Mouse (Mus musculus) adrenal gland, adult 8-10 months (tissue): ENCODE measurements around the gene Sec61b. TPM values are rescaled to one million over a fixed set of nuclear protein-coding genes. Genes with fewer than 3 reads are reported as not detected.
A peak's percentile ranks its signal among the peaks of the same experiment; 100 is the strongest.

Experiments
- DNase-seq: peaks from one replicate; pipeline ENCODE4 v3.0.0; 2022
- total RNA-seq, 4 experiments: library from RNA; stranded (reverse); gene quantifications; 2 replicates each; pipeline ENCODE4 v1.2.4; 2022

Gene Sec61b
- 100 to 1,000 TPM; 241 to 307 (median 254) TPM for total RNA-seq

DNA sequence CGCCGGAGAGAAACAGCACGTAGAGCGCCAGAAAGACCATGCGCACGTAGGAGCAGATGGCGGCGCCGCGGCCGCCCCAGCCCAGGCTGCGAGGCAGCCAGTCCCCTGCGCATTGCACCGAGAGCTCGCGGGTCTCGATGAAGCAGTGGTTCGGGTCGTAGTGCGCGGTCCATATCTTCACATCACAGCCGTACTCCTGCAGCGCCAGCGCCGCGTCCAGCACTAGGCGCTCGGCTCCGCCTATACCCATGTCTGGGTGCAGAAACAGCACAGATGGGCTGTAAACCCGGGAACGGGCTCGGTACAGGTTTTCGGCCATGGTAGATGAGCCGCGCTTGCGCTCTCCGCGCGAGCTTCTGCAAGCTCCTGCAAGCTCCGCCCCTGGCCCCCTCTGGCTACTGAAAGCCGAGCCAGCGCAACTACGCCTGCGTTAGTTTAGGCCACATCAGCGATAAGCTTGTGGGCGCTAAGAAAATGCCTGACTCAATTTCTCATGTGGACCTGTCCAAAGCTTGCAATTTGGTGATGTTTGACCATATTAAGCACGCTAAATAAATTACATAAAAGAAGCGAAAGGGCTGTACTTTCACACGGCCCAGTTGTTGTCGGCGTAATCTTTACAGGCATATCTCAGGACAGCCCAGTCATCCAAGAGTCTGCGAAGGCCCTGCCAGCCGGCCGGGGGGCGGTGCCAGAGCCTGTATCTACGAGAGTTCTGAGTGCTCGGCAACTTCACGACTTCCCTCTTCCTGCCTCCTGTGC, at the start of gene Sec61b, which contains the start of gene Alg2:
Gene Sec61b (plus strand): TSS at position 691 of the 762 bp plus-strand sequence.
Gene Alg2 (minus strand): TSS at position 366 of the 762 bp plus-strand sequence.
- DNase-seq = peak; percentile 95

GRCm38 (mm10) chr4:47425247-47425830, 49.1 kb upstream of the Sec61b start:
- DNase-seq = no peak

GRCm38 (mm10) chr4:47427606-47428005, 46.9 kb upstream of the Sec61b start:
- DNase-seq = no peak

- DNase-seq = no peak
Observed at GRCm38 (mm10) chr4:47430557-47430956, 43.9 kb upstream of the Sec61b start.

- no peak for DNase-seq
Observed at GRCm38 (mm10) chr4:47431081-47431480, 43.4 kb upstream of the Sec61b start.

- DNase-seq = no peak
Observed at GRCm38 (mm10) chr4:47432766-47433165, 41.7 kb upstream of the Sec61b start.

DNA sequence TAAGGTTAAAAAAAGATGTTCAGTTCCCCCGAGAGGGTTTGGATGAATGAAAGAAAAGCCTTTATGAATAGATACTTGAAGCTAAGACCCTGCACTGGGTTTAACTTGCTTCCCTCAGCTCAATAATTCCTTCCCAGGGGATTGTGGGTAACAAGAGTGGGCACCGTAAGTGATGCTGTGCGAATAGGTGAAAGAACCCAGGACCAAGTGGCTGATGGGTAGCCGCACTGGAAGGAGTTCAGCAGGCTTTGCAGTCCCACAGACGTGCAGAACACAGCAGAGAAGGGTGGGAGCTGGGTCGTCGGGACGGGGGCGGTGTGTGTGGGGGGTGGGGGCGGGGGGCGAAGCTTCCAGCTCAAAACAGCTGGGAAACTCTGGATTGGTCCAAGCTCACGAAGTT, 39.3 kb upstream of the Sec61b start:
- no peak for DNase-seq

GRCm38 (mm10) chr4:47435566-47436360, 38.7 kb upstream of the Sec61b start:
- no peak for DNase-seq

DNA sequence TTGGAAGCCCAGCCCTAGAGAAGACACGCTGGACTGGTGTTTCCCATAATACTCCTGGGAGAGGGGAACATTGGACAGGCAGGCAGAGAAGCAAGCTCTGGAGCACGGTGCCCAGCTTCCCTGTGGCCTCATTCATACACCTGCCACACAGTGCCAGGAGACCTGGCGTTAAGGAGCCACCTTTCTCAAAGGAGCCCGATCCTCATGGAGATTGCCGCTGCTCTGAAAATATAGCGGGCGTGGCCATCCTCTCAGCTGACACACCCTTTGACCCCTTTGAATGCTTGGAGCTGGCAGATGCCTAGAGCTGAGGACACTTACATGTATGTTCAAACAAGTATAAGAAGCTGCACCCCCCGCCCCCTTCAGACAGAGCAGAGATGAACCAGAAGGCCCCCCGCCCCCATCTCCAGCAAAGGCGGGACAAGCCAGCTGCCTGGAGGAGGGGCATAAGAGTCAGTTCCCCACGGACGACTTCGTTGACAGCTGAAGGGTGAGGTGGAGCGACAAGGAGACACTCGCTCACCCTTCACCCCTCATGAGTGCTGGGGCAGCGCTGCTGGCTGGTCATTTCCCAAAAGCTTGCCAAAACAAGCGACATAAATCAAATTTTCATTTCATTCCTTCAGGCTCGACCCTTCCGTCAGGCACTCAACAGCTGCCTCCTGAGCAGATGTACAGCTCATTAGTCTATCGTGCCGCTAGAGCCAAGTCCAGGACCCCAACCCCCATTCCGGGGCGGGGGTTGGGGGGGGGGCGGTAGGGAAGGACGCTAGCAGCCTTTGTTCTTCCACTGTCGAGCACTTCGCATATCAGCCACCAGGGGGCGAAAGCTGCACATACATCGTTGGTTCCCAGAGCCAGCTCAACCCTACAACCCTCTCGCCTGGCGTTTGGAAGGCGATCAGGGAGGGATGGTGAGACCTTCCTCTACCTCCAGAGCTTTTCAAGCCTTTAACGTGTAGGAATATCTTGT, 36.8 kb upstream of the Sec61b start:
- DNase-seq = peak; percentile 70

DNA sequence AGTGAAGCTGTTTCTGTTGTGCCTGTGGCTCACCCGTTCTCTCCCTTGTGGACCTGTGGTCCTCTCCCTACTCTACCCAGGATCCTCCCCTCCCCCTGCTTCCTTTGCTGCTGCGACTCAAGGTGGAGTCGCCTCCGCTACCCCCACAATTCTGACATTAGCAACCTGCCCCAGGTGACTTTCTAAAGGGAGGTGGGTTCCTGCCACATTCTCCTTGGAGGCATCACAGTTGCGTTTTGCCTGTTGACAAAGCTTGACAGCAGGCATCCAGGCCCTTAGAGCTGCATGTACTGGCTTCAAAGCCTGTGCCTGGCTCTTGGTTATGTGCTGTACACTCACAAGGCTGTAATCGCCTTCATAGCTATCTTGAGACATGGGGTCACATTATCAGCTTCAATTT, 35.5 kb upstream of the Sec61b start:
- no peak for DNase-seq

DNA sequence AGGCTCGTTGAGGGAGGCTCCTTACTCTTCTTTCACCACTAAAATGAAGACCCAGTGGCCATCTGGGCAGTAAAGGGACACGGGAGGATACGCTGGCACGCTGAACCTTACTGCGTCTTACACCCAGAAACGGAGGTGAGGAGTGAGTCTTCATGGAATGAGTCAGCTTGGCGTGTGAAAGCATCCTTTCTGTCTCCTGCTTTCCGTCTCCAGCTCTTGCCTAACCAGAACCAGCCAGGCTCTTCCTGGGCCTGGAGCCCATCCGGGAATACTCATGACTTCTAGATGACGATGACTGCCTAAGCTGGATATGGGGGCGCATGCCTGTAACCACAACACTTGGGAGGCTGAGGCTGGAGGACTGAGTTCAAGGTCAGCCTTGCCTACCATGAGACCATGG, 33.5 kb upstream of the Sec61b start:
- DNase-seq = peak; percentile 44

DNA sequence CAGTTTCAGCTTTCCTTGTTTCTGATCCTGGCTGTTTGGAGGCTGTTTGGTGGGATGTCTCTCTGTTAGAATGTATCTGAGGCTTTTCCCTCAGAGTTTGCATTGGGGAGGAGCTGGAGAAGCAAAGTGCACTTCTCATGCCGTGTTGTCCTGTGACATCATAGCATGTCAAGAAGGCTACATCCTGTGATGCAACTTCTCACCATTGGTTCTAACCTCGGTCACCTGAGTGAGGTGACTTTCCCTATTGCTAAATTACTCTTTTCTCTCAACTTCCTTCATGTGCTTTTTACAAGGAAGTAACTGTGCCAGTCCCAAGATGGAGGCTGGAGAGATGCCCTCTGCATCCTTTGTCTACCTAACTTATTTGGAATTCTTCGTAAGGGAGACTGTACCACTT, 25.9 kb upstream of the Sec61b start:
- no peak for DNase-seq

- no peak for DNase-seq
Observed at GRCm38 (mm10) chr4:47449116-47449515, 25.3 kb upstream of the Sec61b start.

GRCm38 (mm10) chr4:47449586-47450522, 24.6 kb upstream of the Sec61b start:
- no peak for DNase-seq

GRCm38 (mm10) chr4:47467196-47467595, 7.3 kb upstream of the Sec61b start:
- no peak for DNase-seq

DNA sequence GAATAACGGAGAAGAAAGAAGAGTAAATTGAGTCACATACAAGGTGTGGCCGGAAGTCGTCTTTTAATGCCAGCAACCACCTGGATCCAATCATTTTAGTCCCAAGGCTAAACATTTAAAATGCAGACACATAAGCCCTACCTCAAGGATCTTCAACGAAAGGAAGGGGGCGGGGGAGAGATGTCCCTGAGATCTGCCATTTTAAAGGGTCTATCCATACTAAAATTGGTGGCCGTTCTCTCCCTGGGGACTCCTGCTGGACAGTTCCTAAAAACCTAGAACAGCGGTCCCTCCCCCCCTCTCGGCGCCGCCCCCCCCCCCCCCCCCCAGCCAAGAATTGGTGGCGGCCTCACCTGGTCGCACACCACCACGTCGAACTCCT, 881 bp upstream of the Sec61b start:
- no peak for DNase-seq

DNA sequence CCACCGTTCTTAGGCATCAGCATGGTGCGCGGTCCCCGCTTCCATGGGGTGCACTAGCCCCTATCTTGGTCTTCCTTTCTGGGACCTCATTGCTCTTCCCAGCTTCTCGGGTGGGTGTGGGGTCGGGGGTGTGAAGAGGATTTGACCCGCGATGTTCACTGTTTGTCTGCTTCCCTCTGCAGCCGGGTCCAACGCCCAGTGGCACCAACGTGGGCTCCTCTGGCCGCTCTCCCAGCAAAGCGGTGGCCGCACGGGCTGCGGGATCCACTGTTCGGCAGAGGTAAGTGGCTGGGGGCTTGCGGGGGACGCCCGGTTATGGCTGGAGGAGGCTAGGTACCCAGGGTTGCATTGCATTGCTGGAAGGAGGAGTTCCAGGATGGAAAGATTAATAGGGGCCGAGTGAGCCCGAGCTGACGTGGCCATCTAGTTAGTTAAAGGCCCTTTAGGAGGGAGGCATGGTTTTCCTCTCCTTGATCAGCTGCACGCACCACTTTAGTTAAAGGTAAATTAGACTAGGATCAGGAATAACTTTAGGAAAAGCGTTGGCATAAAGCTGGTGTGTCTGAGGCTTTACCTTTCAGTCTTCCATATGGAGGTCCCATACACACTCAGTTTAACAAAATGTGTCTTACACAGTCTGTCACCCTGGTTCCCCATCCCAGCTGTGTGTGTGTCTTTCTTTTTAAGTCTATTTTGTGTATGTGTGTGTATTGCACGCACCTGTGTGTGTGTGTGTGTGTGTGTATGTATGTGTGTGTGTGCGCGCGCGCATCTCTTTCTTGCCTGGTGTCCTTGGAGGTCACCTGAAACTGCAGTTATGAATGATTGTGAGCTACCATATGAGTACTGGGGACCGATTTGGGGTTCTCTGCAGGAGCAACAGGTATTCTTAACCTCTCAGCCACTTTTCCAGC, 529 bp downstream of the Sec61b start:
- DNase-seq = peak; percentile 41

DNA sequence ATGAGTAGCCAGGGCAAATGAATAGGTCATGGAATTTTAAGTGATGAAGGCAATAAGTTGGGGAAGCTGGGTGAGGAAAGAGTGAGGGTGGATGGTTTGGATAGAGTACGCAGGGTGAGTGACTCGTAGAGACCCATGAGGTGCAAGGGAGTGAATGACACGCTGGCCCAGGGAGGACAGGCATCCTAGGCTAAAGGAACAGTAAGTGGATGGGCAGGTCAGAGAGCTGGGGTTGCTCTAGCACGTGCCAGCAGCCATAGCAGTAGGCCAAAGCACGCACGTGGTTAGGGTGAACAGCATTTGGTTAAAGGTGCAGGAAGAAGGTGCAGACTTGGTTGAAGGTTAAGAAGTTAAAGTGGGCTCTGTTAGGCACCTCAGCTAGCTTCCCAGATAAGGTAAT, 3.1 kb downstream of the Sec61b start:
- no peak for DNase-seq

GRCm38 (mm10) chr4:47480095-47480494, 5.6 kb downstream of the Sec61b start:
- no peak for DNase-seq

- no peak for DNase-seq
Observed at GRCm38 (mm10) chr4:47480576-47480975, 6.1 kb downstream of the Sec61b start.
